Mouse (Mus musculus): ENCODE measurements around the gene Cnnm2. TPM values are rescaled to one million over a fixed set of nuclear protein-coding genes. Genes with fewer than 3 reads are reported as not detected.

Cnnm2 gene
- 1.2 TPM for polyA plus RNA-seq (2017; shearing (Covaris generic))

DNA sequence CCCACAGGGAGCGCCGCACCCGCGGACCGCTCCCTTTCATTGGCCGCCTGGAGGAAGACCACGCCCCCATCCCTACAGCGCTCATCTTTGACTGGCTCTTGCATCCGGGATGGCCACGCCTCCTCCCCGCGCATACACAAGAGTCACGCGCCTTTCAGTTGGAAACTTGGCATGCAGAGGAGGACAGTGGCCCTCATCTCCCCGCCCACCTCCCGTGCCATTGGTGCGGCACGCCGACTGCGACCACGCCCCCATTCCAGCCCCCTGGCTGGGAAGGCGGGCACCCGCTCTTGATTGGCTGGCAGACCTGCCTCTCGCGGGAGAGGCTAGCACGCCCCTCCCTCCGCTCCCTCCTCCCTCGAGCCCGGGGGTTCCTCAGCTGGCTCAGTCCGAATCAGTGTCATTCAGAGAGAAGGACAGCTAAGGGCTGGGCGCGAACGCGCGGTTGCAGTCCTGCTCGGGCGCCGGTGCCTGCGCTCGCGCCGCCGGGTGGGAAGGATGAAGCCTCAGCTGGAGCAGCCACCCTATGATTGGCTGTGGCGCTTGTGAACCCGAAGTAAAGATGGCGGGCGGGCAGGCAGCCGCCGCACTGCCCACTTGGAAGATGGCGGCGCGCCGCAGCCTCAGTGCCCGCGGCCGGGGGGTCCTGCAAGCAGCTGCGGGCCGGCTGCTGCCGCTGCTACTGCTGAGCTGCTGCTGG, at the start of gene Cnnm2:
Gene Cnnm2, plus strand, starts transcription at position 350 of the 700 bp plus-strand sequence.

Other genes starting within 250 kb of the Cnnm2 start
- gene Arl3, start 188.4 kb upstream of the Cnnm2 start, polyA plus RNA-seq (2017; shearing (Covaris generic)): 22.9 TPM
- 11.2 TPM for gene Sfxn2, start 188.2 kb upstream of the Cnnm2 start, polyA plus RNA-seq (2017; shearing (Covaris generic))
- 73.7 TPM for gene Wbp1l, start 162.5 kb upstream of the Cnnm2 start, polyA plus RNA-seq (2017; shearing (Covaris generic))
- not detected for gene Cyp17a1, start 88.4 kb upstream of the Cnnm2 start, polyA plus RNA-seq (2017; shearing (Covaris generic))
- gene Borcs7, start 71.7 kb upstream of the Cnnm2 start, polyA plus RNA-seq (2017; shearing (Covaris generic)): 5.9 TPM
- gene As3mt, start 54.1 kb upstream of the Cnnm2 start, polyA plus RNA-seq (2017; shearing (Covaris generic)): 13.3 TPM

Data from activated CD4-positive, CD25-positive, alpha-beta regulatory T cell, adult 9 weeks (primary cell).